Mouse (Mus musculus): Measurements from ENCODE around the gene Strbp. TPM values are rescaled to one million over a fixed set of nuclear protein-coding genes. Genes with fewer than 3 reads are reported as not detected.
"Not testable (repeated sequence)": the region's sequence is repeated elsewhere in the genome, so short reads cannot be mapped to it uniquely, and the experiment has no call there.

Gene Strbp
- polyA plus RNA-seq, 1 experiment from 2014 or later, result 45.5 TPM

GRCm38 (mm10) chr2:37549346-37550012 lies 154.2 kb downstream of the Strbp start:
- no peak for DNase-seq (ENCODE audit: low spot score)
- H3K4me3 ChIP-seq, result no peak overlapping the region
- H3K4me1 ChIP-seq, result no peaks in the 10 kb centered on the region
- WGBS, result 90% methylated on average over 1 of the region's 1 CpGs
- peaks cover 92% of the 10 kb centered on the region for H3K36me3 ChIP-seq
- no peaks in the 10 kb centered on the region for H3K27me3 ChIP-seq (ENCODE audit: low read depth, poor library complexity, severe bottlenecking)
- H3K9me3 ChIP-seq (replicated peaks), result no peaks in the 10 kb centered on the region
- no peak overlapping the region for H3K27ac ChIP-seq

- Histone ChIP-seq H3K27ac (no peak overlapping the region), H3K36me3 (peaks cover 38% of the 10 kb centered on the region), H3K4me1 (no peaks in the 10 kb centered on the region), H3K4me3 (no peak overlapping the region), H3K27me3 (ENCODE audit: low read depth, poor library complexity, severe bottlenecking) (no peaks in the 10 kb centered on the region), H3K9me3 (replicated peaks) (no peaks in the 10 kb centered on the region)
- 87% methylated on average over 3 of the region's 3 CpGs for WGBS
- no peak for DNase-seq (ENCODE audit: low spot score)
Observed at GRCm38 (mm10) chr2:37531639-37532038, 172.0 kb downstream of the Strbp start.

GRCm38 (mm10) chr2:37530766-37531165 lies 172.9 kb downstream of the Strbp start:
- DNase-seq (ENCODE audit: low spot score), result no peak
- H3K36me3 ChIP-seq, result peaks cover 30% of the 10 kb centered on the region
- H3K27me3 ChIP-seq (ENCODE audit: low read depth, poor library complexity, severe bottlenecking), result no peaks in the 10 kb centered on the region
- 98% methylated on average over 1 of the region's 1 CpGs for WGBS
- H3K9me3 ChIP-seq (replicated peaks), result no peaks in the 10 kb centered on the region
- no peaks in the 10 kb centered on the region for H3K4me1 ChIP-seq
- H3K4me3 ChIP-seq, result no peak overlapping the region
- H3K27ac ChIP-seq, result no peak overlapping the region

- Histone ChIP-seq H3K4me1 (no peaks in the 10 kb centered on the region), H3K27ac (no peak overlapping the region), H3K36me3 (peaks cover 17% of the 10 kb centered on the region), H3K4me3 (no peak overlapping the region), H3K27me3 (ENCODE audit: low read depth, poor library complexity, severe bottlenecking) (no peaks in the 10 kb centered on the region), H3K9me3 (replicated peaks) (no peaks in the 10 kb centered on the region)
- 96% methylated on average over 2 of the region's 2 CpGs for WGBS
- no peak for DNase-seq (ENCODE audit: low spot score)
Observed at GRCm38 (mm10) chr2:37529397-37529796, 174.3 kb downstream of the Strbp start.

GRCm38 (mm10) chr2:37527587-37527986 lies 176.1 kb downstream of the Strbp start:
- no peaks in the 10 kb centered on the region for H3K27me3 ChIP-seq (ENCODE audit: low read depth, poor library complexity, severe bottlenecking)
- H3K9me3 ChIP-seq (replicated peaks), result no peaks in the 10 kb centered on the region
- H3K27ac ChIP-seq, result no peak overlapping the region
- no peaks in the 10 kb centered on the region for H3K4me1 ChIP-seq
- H3K36me3 ChIP-seq, result peaks cover 3% of the 10 kb centered on the region; the same call in 1 of the 2 replicates
- no peak for DNase-seq (ENCODE audit: low spot score)
- no peak overlapping the region for H3K4me3 ChIP-seq

GRCm38 (mm10) chr2:37519286-37519640 lies 184.4 kb downstream of the Strbp start:
- Histone ChIP-seq H3K27ac (no peak overlapping the region), H3K36me3 (peaks cover 23% of the 10 kb centered on the region), H3K27me3 (ENCODE audit: low read depth, poor library complexity, severe bottlenecking) (no peaks in the 10 kb centered on the region), H3K4me3 (no peak overlapping the region), H3K9me3 (replicated peaks) (no peaks in the 10 kb centered on the region), H3K4me1 (peaks cover 11% of the 10 kb centered on the region)
- DNase-seq (ENCODE audit: low spot score), result no peak
- 98% methylated on average over 1 of the region's 1 CpGs for WGBS

GRCm38 (mm10) chr2:37518561-37519285 lies 184.9 kb downstream of the Strbp start:
- 91% methylated on average over 4 of the region's 4 CpGs for WGBS
- peaks cover 23% of the 10 kb centered on the region for H3K36me3 ChIP-seq
- DNase-seq (ENCODE audit: low spot score), result no peak

GRCm38 (mm10) chr2:37516922-37517462 lies 186.7 kb downstream of the Strbp start:
- no peaks in the 10 kb centered on the region for H3K9me3 ChIP-seq (replicated peaks)
- H3K4me1 ChIP-seq, result peaks cover 14% of the 10 kb centered on the region
- H3K4me3 ChIP-seq, result no peak overlapping the region
- no peak for DNase-seq (ENCODE audit: low spot score)
- 48% methylated on average over 4 of the region's 4 CpGs for WGBS
- H3K27me3 ChIP-seq (ENCODE audit: low read depth, poor library complexity, severe bottlenecking), result no peaks in the 10 kb centered on the region
- no peak overlapping the region for H3K27ac ChIP-seq
- peaks cover 37% of the 10 kb centered on the region for H3K36me3 ChIP-seq

More at GRCm38 (mm10) chr2:37518561-37519285, 184.9 kb downstream of the Strbp start:
- Histone ChIP-seq H3K9me3 (replicated peaks) (no peaks in the 10 kb centered on the region), H3K27ac (no peak overlapping the region), H3K4me3 (no peak overlapping the region), H3K27me3 (ENCODE audit: low read depth, poor library complexity, severe bottlenecking) (no peaks in the 10 kb centered on the region), H3K4me1 (peaks cover 11% of the 10 kb centered on the region)

- WGBS, result 29% methylated on average over 11 of the region's 11 CpGs
- Histone ChIP-seq H3K27ac (no peak within 1 kb of the TSS), H3K27me3 (ENCODE audit: low read depth, poor library complexity, severe bottlenecking) (no peaks in the 10 kb centered on the region), H3K4me1 (peaks cover 14% of the 10 kb centered on the region), H3K9me3 (replicated peaks) (no peaks in the 10 kb centered on the region), H3K36me3 (peaks cover 44% of the 10 kb centered on the region), H3K4me3 (0 out of 2 replicates have a peak within 1 kb of the TSS, but pooled peaks have one; percentile 2)
- peak; percentile 30 for DNase-seq (ENCODE audit: low spot score)
Observed at GRCm38 (mm10) chr2:37516030-37516710, 187.5 kb downstream of the Strbp start, which contains the start of gene Gpr21. Gene Gpr21 (plus strand): TSS chr2:37516332.

GRCm38 (mm10) chr2:37511134-37511901 lies 192.3 kb downstream of the Strbp start:
- WGBS, result 97% methylated on average over 4 of the region's 4 CpGs
- peaks cover 56% of the 10 kb centered on the region for H3K36me3 ChIP-seq

GRCm38 (mm10) chr2:37505856-37506255 lies 197.8 kb downstream of the Strbp start:
- DNase-seq (ENCODE audit: low spot score); H3K27ac ChIP-seq; H3K9me3 ChIP-seq (replicated peaks); H3K4me1 ChIP-seq; H3K27me3 ChIP-seq (ENCODE audit: low read depth, poor library complexity, severe bottlenecking); H3K4me3 ChIP-seq: not testable (repeated sequence)
- H3K36me3 ChIP-seq, result peaks cover 64% of the 10 kb centered on the region
- 94% methylated on average over 2 of the region's 2 CpGs for WGBS

More at GRCm38 (mm10) chr2:37511134-37511901, 192.3 kb downstream of the Strbp start:
- Histone ChIP-seq H3K4me1 (peaks cover 8% of the 10 kb centered on the region), H3K27ac (no peak overlapping the region), H3K9me3 (replicated peaks) (no peaks in the 10 kb centered on the region), H3K4me3 (no peak overlapping the region), H3K27me3 (ENCODE audit: low read depth, poor library complexity, severe bottlenecking) (no peaks in the 10 kb centered on the region)
- DNase-seq (ENCODE audit: low spot score), result no peak

GRCm38 (mm10) chr2:37497321-37497720 lies 206.3 kb downstream of the Strbp start:
- peaks cover 85% of the 10 kb centered on the region for H3K36me3 ChIP-seq
- H3K4me3 ChIP-seq, result no peak overlapping the region
- 92% methylated on average over 4 of the region's 4 CpGs for WGBS
- no peaks in the 10 kb centered on the region for H3K9me3 ChIP-seq (replicated peaks)
- no peak overlapping the region for H3K27ac ChIP-seq
- H3K27me3 ChIP-seq (ENCODE audit: low read depth, poor library complexity, severe bottlenecking), result no peaks in the 10 kb centered on the region
- no peaks in the 10 kb centered on the region for H3K4me1 ChIP-seq
- DNase-seq (ENCODE audit: low spot score), result no peak
